Mouse (Mus musculus) liver, adult 2 months (tissue): ENCODE measurements around the gene Cyp1a2. TPM values are rescaled to one million over a fixed set of nuclear protein-coding genes. Genes with fewer than 3 reads are reported as not detected.
A peak's percentile ranks its signal among the peaks of the same experiment; 100 is the strongest.

ENCODE experiments used
- DNase-seq: peaks from one replicate; pipeline ENCODE4 v3.0.0-alpha.2; 2011; ENCODE audit warnings: low read depth, low spot score; ENCODE audit errors: extremely low read depth
- H3K27ac ChIP-seq: fragments of 200-500 bp; replicated peaks from 2 replicates; pipeline ENCODE4 v1.5.1; 2012; ENCODE audit warnings: low read depth, mild to moderate bottlenecking, control low read depth, inconsistent platforms, low read length; ENCODE audit not compliant: insufficient read depth
- H3K27me3 ChIP-seq: fragments of 200-500 bp; 2 replicates; pipeline ENCODE4 v1.6.1; 2012; ENCODE audit warnings: mild to moderate bottlenecking, moderate library complexity, low read length, inconsistent platforms; ENCODE audit not compliant: control insufficient read depth, insufficient read depth
- H3K36me3 ChIP-seq: fragments of 200-500 bp; 2 replicates; pipeline ENCODE4 v1.6.1; 2012; ENCODE audit warnings: low read length, inconsistent platforms; ENCODE audit not compliant: control insufficient read depth, insufficient read depth
- H3K4me1 ChIP-seq: fragments of 200-500 bp; 2 replicates; pipeline ENCODE4 v1.6.1; 2011; ENCODE audit warnings: low read length; ENCODE audit not compliant: control insufficient read depth, insufficient read depth
- H3K4me3 ChIP-seq: fragments of 200-500 bp; 2 replicates; pipeline ENCODE4 v1.5.1; 2011; ENCODE audit warnings: low read depth, mild to moderate bottlenecking, control low read depth, low read length, moderate library complexity; ENCODE audit not compliant: insufficient read depth
- H3K79me2 ChIP-seq: fragments of 200-500 bp; 2 replicates; pipeline ENCODE4 v1.6.1; 2012; ENCODE audit warnings: inconsistent platforms, mild to moderate bottlenecking, low read length, moderate library complexity; ENCODE audit not compliant: control insufficient read depth, insufficient read depth
- H3K9ac ChIP-seq: fragments of 200-500 bp; 2 replicates; pipeline ENCODE4 v1.6.1; 2012; ENCODE audit warnings: low read depth, mild to moderate bottlenecking, control low read depth, inconsistent platforms, low read length
- CTCF ChIP-seq: fragments of 200-500 bp; IDR thresholded peaks from 2 replicates; pipeline ENCODE4 v1.5.1; 2011; ENCODE audit warnings: low read depth, low read length, control low read depth
- POLR2A ChIP-seq: fragments of 200-500 bp; IDR thresholded peaks from 2 replicates; pipeline ENCODE4 v1.6.1; 2011; ENCODE audit warnings: low read length, control low read depth; ENCODE audit not compliant: insufficient read depth; ENCODE audit errors: extremely low read depth
- WGBS: fragments of 180-500 bp; shearing (Covaris S2); methylation state at CpG from one replicate; pipeline ENCODE4 v1.1.7; 2018; 5-methylcytosine and 5-hydroxymethylcytosine counted together
- polyA plus RNA-seq: library from polyadenylated mRNA; depleted of rRNA; stranded (reverse); fragments of >200 nt; gene quantifications from 2 replicates; pipeline ENCODE4 v1.2.3, GENCODE M21; 2012
- total RNA-seq: library from RNA; depleted of rRNA; stranded (reverse); fragments of >200 nt; gene quantifications from 2 replicates; pipeline ENCODE4 v1.2.3, GENCODE M21; 2014

Cyp1a2 gene
- total and polyA plus RNA-seq, 2 experiments, result 621 to 954 TPM

- Histone ChIP-seq H3K4me3 (no peak overlapping the region), H3K36me3 (no peaks in the 10 kb centered on the region), H3K27me3 (no peaks in the 10 kb centered on the region), H3K79me2 (no peaks in the 10 kb centered on the region), H3K4me1 (peaks cover 27% of the 10 kb centered on the region), H3K9ac (no peak overlapping the region), H3K27ac (peak overlapping the region; percentile 61)
- TF ChIP-seq CTCF (no peak), POLR2A (no peak)
- peak; percentile 90 for DNase-seq
- WGBS, result 46% methylated on average over 4 of the region's 4 CpGs
Measured at GRCm38 (mm10) chr9:57671037-57671436, 12.5 kb downstream of the Cyp1a2 start.

- H3K4me3 ChIP-seq, result no peak overlapping the region
- no peaks in the 10 kb centered on the region for H3K79me2 ChIP-seq
- peaks cover 27% of the 10 kb centered on the region for H3K4me1 ChIP-seq
- DNase-seq, result peak; percentile 99
- H3K27me3 ChIP-seq, result no peaks in the 10 kb centered on the region
- H3K9ac ChIP-seq, result no peak overlapping the region
- no peaks in the 10 kb centered on the region for H3K36me3 ChIP-seq
- H3K27ac ChIP-seq, result peak overlapping the region; percentile 53
- no peak for TF ChIP-seq CTCF
- TF ChIP-seq POLR2A, result no peak
- whole genome bisulfite sequencing, result 40% methylated on average over 3 of the region's 3 CpGs
Measured at GRCm38 (mm10) chr9:57669566-57669965, 13.9 kb downstream of the Cyp1a2 start.

- Histone ChIP-seq H3K27ac (peak overlapping the region; percentile 35), H3K4me1 (peaks cover 30% of the 10 kb centered on the region), H3K4me3 (no peak overlapping the region), H3K36me3 (no peaks in the 10 kb centered on the region), H3K9ac (peak overlapping the region; percentile 3; the same call in 1 of the 2 replicates), H3K27me3 (no peaks in the 10 kb centered on the region), H3K79me2 (no peaks in the 10 kb centered on the region)
- peak; percentile 89 for DNase-seq
- no peak for TF ChIP-seq CTCF
- TF ChIP-seq POLR2A, result no peak
- 16% methylated on average over 1 of the region's 1 CpGs for WGBS
Measured at GRCm38 (mm10) chr9:57668277-57668676, 15.2 kb downstream of the Cyp1a2 start.

GRCm38 (mm10) chr9:57667817-57668216 lies 15.7 kb downstream of the Cyp1a2 start:
- no peak for DNase-seq
- Histone ChIP-seq H3K4me1 (peaks cover 30% of the 10 kb centered on the region), H3K36me3 (no peaks in the 10 kb centered on the region), H3K27ac (peak overlapping the region; percentile 18; the same call in 1 of the 2 replicates), H3K4me3 (no peak overlapping the region), H3K9ac (no peak overlapping the region), H3K79me2 (no peaks in the 10 kb centered on the region), H3K27me3 (no peaks in the 10 kb centered on the region)
- 82% methylated on average over 11 of the region's 11 CpGs for WGBS
- TF ChIP-seq CTCF (no peak), POLR2A (no peak)

GRCm38 (mm10) chr9:57667136-57667535 lies 16.4 kb downstream of the Cyp1a2 start:
- Histone ChIP-seq H3K27ac (no peak overlapping the region), H3K36me3 (no peaks in the 10 kb centered on the region), H3K4me3 (no peak overlapping the region), H3K27me3 (no peaks in the 10 kb centered on the region), H3K79me2 (no peaks in the 10 kb centered on the region), H3K4me1 (peaks cover 30% of the 10 kb centered on the region), H3K9ac (no peak overlapping the region)
- no peak for TF ChIP-seq CTCF
- TF ChIP-seq POLR2A, result no peak
- 82% methylated on average over 3 of the region's 3 CpGs for WGBS
- no peak for DNase-seq

GRCm38 (mm10) chr9:57666536-57666935 lies 17.0 kb downstream of the Cyp1a2 start:
- no peaks in the 10 kb centered on the region for H3K79me2 ChIP-seq
- no peak for DNase-seq
- no peaks in the 10 kb centered on the region for H3K36me3 ChIP-seq
- no peak overlapping the region for H3K9ac ChIP-seq
- H3K4me1 ChIP-seq, result peaks cover 30% of the 10 kb centered on the region
- no peak overlapping the region for H3K4me3 ChIP-seq
- 92% methylated on average over 8 of the region's 8 CpGs for WGBS
- TF ChIP-seq POLR2A (no peak), CTCF (no peak)
- H3K27ac ChIP-seq, result no peak overlapping the region
- H3K27me3 ChIP-seq, result no peaks in the 10 kb centered on the region
